Mouse (Mus musculus) T-helper 2 cell (primary cell): ENCODE results near the gene Syne3.

Experiments used
- in situ Hi-C: fragments of 300-600 bp; cut with MboI, MseI; formaldehyde crosslinking; loops from one replicate; pipeline ENCODE4 v1.15.1; 2025; ENCODE audit warnings: high pct_unique_total_duplicates

The Syne3 gene

DNA sequence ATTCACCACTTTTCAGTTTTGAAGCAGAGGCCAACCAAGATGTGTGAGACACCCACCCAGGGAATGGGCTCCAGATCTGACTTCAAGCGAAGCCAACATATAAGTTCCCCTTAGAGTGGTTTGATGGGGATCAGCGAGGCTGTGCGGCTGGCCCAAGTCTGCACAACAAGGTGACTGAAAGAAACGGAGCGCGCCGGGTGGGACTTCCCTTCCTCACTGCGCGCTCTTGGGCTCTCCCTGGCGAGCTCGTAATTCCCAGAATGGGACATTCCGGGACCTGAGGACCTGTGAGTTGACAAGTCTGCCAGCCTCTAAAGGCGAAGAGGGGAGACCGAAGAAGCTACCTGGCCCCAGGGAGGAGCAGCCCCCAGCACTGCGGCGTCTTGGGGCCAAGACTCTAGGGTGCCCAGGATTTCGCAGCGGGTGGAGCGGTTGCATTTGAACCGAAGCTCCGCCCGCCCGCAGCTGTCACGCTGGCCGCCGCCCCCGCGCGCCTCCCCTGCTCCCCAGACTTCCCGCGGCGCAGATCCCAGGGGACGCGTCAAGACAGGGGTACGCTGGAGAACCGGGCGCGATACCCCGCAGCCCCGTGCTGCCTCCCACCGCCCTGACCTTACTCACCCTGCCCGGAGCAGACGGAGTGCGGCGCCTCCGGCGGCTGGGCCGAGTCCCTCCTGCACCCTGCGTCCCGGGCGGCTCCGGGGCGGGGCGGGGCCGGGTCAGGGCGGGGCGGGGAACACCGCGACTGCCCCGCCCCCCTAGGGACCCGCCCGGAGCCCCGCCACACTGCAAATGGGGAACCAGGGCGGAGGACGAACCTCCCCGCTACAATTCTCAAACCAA lies at the start of gene Syne3:
Gene Syne3 (minus strand): TSS at position 440 of the 843 bp plus-strand sequence.
- in situ Hi-C loops, result loop anchor here (10.0 kb wide), 1 partner anchor 1675 kb away; no protein-coding TSS in a partner anchor

DNA sequence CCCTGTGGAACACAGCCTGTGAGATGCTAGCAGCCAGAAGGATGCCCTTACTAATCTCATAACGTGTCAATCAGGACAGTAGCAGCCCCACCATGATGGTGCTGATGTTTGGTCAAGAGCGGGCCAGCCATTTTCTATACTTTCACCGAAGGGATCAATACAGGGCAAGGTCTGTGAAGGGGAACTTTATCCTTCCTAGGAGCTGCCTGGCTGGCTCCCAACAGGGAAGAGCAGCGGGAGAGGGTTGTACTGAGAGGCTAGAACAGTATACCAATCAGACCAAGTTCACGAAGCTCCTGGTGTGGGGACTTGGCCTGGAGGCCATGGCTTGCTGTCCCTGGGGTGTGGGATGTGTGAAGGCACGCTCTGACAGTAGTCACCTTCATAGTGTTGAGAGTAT lies 45.7 kb upstream of the Syne3 start:
- in situ Hi-C loops, result no loop called here

DNA sequence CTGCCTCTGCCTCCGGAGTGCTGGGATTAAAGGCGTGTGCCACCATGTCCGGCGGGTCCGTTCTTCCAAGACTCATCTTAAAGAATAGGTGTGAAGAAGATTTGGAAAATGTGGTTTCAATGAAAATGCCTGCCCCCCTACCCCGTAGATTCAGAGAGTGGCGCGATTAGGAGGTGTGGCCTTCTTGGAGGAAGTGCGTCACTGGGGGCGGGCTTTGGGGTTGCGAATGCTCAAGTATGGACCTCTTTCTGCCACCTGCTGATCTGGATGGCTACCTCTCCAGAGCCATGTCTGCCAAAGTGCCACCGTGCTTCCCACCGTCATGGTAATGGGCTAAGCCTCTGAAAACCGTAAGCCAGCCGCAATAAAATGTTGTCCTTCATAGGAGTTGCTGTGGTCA lies 44.4 kb upstream of the Syne3 start:
- in situ Hi-C loops, result loop anchor here (5.0 kb wide), 1 partner anchor 108 kb away; no protein-coding TSS in a partner anchor

DNA sequence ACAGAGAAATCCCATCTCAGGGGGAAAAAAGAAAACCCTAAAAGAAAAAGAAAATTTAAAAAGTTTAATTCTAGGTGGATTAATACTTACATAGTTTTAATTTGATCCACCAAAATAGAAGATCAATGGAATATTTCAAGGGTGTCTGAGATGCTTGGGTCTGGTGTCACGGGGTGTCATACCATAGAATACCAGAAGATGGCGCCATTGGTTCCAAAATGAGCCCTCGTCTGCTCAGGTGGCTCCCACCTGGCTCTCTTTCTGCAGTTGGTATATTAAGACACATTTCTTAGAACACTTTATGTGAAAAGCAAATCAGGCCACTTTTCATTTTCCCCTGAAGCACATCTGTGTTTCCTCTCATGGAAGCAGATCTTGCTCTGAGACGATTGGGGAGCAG lies 41.3 kb upstream of the Syne3 start:
- in situ Hi-C loops, result loop anchor here (5.0 kb wide), 1 partner anchor 111 kb away; no protein-coding TSS in a partner anchor

DNA sequence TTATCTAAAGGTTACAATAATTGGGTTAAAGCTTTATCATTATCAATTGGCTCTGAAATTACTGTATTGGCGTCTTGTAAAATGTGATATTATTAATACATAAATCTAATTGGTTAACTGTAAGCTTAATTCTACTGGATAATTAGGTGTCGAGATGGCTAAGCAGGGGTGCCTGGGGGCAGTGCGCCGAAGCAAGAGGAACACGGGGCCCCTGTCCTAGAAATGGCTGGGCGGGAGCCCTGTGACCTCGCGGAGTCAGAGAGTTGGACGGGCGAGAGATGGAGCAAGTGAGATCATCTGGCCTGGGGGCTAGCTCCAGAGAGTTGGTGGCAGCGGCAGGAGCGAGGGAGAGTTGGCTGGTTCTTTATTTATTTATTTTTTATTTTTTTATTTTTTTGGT lies 40.2 kb upstream of the Syne3 start:
- in situ Hi-C loops, result loop anchor here (5.0 kb wide), 1 partner anchor 112 kb away; no protein-coding TSS in a partner anchor

DNA sequence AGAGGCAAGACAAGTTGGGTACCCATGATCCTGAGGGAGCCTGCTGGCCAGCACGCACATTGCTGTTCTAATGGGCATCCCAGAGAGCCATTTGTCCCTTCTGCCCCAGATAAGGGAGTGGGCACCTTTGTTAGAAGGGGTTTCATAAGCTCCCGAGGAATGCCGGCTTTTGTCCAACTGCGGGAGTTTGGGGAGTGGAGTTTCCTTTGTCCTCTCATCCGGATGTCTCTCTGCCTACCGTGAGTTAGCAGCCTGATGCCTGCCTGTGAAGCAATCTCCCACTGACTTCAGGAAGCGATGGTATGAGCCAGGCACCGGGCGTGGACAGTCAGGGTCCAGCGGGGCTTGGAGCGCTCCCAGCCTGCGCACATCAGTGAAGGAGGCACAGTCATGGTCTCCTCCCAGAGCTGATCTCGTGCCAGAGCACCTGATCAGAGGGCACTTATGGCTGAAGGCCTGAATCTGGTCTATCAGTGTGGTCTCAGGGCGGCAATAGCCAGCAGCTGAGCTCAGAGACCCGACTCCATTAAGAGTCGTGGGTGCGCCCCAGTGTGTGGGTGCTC lies 38.8 kb upstream of the Syne3 start:
- in situ Hi-C loops, result no loop called here

DNA sequence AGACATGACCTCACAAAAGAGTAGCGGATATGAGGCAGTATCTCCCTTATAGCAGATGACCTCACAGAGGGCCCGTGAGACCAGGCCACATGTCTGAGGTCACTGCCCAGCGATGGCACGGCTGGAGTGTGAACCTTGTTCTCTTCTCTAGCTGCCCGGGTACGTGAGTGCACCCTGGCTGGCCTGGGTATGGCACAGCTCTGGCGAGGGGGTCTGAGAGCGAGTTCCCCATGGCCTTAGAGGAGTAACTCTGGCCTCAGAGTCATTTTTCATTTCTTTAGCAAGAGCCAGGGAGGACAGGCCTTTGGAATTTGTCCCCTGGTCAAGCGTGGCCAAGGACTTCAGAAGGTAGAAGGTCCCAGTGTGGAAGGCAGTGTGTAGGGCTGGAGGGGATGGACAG lies 35.2 kb upstream of the Syne3 start:
- in situ Hi-C loops, result no loop called here

DNA sequence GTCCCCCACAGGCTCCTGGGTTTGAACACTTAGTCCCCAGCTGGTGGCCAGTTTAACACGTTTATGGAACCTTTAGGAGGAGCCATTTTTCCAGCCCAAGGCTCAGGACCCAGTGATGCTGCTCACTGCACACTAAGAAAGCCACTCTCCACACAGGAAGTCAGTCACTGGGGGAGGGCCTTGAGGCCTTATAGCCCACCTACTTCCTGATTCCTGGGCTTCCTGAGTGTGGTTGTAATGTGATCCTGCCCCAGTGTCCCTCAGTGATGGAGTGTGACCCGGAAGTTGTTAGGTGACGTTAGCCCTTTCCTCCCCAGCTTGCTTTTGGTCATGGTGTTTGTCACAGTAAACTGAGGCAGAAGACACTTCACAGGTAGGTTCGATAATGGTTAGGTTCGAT lies 33.5 kb upstream of the Syne3 start:
- in situ Hi-C loops, result no loop called here

DNA sequence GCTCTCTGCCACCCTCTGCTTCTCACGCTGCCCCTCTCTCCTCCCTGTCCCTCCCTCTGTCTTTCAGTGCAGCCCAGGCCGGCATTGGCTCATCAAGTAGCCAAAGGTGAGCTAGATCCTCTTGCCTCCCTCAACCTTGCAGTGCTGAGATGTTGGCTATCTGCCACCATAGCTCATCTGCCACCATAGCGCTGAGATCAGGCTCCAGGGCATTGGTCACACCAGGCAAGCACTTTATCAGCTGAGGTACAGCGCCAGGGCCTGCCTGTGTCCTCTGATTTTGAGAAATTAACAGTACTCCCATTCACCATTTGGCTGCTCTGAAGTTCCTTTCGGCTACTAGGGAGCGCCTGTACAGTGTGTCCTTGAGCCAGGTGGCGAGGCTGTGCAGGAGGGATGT lies 31.3 kb upstream of the Syne3 start:
- in situ Hi-C loops, result no loop called here

DNA sequence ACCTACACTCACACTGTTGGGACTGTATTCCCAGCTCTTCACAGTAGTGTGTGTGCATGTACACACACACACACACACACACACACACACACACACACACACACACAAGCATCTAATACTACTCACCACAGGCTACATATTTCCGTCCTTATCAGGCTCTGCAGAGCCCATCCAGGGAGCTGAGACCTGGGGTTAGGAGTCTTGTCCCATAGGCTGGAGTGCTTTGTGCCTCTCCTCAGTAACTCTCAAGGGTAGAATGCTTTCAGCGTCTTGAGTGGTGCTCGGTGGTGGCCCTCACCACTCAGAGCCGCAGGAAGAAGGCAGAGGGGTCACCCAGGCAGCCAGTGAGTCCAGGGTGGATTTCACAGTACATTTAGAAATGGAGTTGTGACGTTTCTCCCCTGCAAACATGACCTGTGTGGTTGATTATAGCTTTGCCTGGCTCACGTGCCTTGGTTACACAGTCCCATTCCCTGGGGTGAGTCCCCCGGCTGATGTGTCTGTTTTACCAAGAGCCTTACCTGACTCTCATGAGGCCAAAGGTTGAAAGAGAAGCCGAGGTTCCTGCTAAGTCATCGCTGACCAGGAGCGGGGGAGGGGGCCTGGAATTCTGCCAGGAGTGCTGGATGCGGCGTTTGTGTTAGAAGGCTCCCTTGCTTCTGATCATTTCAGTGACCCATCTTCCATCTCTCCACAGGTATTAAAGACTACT lies 30.1 kb upstream of the Syne3 start:
- in situ Hi-C loops, result no loop called here

DNA sequence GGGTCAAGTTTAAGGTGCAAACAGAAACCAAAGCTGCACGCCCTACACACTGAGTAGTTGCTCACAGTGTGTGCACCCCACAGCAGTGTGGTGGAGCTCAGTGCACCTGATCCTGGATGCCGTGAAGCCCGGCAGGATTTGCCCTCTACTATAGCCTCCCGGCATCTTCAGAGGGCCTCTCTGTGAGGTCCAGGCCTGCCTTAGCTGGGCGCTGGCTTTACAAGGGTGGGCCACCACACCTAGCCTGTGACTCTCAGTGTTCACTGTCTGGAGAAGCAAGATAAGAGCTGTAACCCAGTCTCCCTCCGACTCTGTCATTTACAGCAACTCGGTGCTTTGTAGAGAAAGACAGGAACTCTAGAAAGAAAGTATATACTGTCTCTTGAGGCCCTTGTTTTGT lies 29.3 kb upstream of the Syne3 start:
- in situ Hi-C loops, result no loop called here

DNA sequence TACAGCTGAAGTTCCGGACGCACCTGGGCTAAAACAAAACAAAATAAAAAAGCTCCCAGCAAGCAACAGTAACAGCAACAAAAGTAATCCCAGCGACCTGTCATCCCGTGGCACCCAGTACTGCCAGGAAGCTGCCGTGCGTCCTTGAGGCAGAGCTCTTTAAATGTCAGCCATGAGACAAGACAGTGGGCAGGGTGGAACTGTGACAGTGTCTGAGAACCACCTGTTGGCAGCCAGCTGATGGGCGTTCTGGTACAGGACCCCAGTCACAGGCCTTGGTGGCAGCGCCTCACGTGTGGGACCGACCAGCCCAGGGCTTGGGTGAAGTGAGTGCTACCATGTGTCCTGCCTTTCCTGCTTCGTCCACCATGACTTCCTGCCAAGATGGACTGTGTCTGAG lies 28.6 kb upstream of the Syne3 start:
- in situ Hi-C loops, result no loop called here

DNA sequence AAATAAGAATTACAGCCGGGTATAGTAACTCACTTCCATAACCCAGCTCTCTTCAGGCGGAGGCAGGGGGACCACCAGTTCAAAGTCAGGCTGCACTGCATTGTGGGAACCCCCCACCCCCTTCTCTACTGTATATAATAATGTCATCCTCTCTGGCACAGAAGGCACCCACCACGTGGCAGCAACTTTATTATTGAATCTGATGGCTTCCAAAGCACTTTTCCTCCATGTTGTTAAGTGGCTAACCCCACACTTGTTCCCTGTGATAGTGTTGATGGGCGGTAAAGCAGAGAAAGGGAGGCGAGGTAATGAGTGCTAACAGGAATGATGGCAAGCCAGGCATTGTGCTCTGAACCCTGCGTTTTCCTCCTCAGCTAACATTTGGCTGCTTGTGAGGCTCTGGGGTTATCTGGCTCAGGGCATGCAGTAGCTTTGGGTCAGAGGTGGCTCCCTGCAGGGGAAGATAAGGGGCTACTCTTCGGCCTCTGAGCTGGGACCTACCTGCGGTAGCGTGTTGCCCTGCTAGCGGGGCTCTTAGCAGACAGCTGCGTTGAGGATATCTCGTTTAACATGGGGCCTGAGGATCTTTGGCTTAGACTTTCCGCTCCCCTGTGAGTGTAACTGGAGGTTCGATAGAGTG lies 24.6 kb upstream of the Syne3 start:
- in situ Hi-C loops, result no loop called here

DNA sequence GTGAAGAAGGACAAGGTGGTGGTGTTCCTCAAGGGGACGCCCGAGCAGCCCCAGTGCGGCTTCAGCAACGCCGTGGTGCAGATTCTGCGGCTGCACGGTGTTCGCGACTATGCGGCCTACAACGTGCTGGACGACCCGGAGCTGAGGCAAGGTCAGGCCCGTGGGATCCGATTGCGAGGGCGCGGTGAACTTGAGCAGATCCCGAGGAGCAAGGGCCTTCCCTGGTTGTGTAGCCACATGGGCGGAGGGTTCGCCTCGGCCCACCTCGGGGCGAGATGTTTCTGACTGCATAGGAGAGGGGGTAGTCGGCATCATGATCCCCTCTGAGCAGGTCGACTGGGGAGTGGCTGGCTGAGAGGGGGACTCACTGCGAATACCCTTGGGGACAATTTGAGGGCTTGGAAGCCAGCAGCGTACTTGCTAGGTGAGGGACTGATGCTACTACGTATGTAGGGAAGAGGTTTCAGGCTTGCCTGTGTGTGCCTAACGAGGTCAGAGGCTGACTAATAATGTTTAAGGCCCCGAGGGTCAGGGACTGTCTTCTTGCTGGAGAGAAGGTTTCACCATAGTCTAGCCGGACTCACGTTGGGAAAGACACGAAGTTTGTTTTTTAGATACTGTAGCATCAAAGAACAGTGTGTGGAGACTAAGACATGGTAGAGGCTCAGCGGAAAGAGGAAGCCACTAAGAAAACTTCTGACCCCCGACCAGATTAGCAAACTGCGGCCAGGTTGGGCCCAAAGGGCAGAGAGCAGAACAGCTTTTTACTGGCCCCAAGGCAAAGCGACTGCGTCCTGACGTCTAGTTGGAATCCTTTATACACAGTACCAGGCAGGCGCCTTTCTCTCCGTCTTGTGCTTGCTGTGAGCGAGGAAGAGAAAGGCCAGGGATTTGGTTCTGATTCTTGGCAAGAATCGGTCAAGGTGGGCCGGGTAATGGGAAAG lies 23.5 kb upstream of the Syne3 start:
- in situ Hi-C loops, result no loop called here

DNA sequence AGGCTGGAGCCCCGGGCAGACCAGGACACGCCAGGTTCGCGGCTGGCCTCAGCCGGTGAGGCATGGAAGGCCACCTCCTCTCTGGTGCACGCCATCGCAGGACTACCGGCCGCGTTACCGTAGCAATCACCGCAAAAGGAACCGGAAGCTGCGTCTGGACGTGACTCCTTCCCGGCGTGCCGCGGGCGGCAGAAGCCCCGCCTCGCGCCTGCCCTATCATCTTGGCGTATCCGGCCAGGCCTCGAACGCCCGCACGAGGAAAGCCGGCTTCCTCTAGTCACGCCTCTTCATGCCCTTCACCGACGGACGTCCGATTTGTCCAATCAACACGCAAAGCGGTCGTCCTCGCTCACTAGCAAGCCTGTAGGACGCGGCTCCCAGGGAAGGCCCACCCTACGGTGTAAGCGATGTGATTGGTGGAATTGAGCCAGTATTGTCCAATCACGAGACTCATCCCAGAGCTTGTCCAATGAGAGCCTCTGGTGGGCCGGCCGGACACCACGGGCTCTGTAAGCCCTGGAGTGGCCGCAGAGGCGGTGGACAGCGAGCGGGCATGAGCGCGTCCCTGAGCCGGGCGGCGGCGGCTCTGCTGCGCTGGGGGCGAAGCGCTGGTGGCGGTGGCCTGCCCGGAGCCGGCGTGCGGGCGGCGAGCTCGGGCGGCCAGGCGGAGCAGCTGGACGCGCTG lies 22.7 kb upstream of the Syne3 start, which contains the start of gene Glrx5:
Gene Glrx5 (plus strand): TSS at position 542 of the 685 bp plus-strand sequence.
- in situ Hi-C loops, result no loop called here

DNA sequence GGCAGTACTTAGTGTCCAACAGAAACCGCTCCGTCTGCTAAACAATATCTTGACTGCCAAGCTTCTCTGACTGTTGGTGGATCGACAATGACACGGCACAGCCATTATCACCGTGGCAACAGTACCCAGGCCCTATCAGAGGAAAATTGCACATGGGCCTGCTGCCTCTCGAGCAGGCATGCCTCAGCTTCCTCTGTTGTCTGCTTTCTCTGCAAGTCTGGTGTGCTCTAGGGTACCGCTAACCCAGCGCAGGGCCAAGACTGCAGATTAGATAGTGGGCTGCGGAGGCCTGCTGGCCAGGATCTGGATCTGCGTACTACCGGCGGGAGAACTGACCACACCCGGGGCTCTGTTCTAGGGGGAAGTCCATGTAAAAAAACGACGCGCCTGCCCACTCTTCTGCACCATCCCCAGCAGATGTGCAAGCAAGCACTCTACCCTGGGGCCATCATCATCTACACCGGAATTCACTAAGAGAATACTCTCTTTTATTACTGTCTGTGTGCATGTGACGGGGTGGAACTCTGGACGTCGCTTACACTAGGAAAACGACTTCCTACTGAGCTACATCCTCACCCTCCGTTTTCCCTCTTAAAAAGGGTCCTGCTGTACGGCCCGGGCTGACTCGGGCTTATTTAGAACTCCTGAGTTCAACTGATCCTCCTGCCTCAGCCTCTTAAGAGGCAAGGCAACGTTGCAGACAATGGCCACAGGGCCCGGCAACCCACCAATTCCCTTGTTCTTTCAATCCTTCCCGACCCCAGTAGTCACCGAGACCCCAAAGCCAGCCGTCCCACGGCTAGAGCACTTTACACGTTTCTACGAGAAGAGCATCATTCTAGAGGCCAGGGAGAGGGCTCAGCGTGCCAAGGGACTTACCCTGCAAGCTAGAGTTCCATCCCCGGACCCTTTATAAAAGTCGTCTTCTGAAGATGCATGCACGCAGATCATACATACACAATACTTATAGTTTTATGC lies 21.8 kb upstream of the Syne3 start:
- in situ Hi-C loops, result no loop called here

DNA sequence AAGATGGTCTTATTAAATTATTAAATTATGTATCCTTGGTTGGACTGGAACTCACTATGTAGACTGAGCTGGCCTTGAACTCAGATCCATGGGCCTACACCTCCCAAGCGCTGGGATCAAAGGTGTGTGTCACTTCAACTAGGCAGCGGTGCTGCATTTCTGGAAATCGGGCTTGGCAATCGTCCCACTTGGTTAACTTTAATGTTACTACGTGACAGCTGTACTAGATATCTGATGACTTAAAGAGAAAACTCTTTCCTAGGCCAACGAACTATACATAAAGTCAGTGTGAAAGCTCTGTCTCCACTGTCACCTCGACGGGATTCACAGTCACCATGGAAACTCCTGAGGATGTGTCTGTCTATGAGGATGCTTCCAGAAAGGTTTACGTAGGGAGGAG lies 20.3 kb upstream of the Syne3 start:
- in situ Hi-C loops, result loop anchor here (5.0 kb wide), 1 partner anchor 78 kb away; no protein-coding TSS in a partner anchor

DNA sequence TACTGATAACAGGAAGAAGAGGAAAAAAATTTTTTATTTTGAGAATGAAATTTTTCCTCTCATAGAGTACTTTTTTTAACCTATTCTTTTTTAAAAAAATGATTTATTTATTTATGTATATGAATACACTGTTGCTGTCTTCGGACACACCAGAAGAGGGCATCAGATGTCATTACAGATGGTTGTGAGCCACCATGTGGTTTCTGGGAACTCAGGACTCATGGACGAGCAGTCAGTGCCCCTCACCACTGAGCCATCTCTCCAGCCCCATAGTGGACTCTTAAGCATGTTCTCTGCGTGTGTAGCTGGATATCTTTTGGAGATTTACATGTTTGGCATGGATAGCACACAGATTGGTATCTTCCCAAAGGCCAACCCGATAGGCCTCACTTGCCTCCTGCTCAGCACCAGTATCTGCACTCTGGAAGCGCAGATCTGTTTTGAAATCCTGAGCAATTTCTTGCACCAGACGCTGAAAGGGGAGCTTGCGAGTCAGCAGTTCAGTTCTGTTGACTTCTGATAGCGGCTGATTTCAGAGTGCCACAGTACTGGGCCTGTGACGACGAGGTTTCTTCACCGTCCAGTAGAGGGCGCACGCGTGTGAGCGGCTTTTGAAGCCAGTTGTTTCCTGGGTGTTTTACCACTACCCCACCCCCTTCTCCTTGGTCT lies 17.8 kb upstream of the Syne3 start:
- in situ Hi-C loops, result loop anchor here (5.0 kb wide), 1 partner anchor 75 kb away; no protein-coding TSS in a partner anchor
